Mouse (Mus musculus) right cerebral cortex, adult 18-20 months (tissue): Measurements from ENCODE around the gene Cdc14b.

Source experiments
- DNase-seq: peaks from one replicate; pipeline ENCODE4 v3.0.0; 2022; ENCODE audit warnings: mixed read lengths

Cdc14b gene

GRCm38 (mm10) chr13:64235777-64236176, 39.3 kb downstream of the Cdc14b start:
- DNase-seq: no peak

DNA sequence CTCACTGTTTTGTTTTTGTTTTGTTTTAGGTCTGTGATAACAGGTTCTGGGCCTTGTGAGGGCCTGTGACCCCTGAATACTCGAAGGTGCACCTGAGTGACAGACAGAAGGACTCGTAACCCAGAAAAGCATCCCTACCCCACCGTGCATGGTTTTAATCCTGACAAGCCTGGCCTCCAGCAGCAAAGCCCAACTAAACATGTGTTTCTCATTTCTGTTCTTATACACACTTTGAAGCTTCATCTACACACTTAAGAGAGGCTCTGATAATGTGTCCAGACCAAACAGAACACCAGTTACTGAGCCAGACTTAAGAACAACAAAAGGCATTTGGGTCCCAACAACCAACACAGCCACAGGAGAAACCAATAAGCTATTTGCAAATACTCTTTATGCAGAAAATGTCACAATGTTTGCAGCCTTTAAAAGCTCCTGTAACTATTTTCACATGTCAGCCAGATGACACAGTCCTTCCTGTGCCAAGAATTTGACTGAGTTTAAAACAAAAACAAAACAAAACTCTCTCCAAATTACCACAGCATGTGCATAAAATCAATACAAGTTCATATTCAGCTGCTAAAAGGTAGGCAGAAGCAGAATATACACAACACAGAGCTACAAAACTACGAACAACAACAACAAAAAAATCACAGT, 39.9 kb downstream of the Cdc14b start:
- no peak for DNase-seq

DNA sequence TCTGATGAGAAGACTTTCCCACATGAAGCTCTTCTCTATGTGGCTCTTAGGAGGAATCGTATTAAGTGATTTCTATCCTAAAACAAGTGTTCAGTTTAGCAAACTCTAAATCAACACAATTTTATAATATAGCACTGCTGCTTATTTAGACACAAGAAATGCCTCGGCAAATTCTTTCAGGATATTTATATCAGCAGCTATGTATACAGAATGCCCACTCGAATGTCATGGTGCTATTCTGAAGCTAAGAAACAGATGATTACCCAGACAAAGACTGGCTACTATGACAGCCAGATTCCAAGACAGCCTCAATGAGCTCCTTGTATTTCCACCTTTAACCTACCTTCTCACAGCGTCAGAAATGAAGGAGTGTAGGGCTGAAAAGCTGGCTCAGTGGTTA, 42.0 kb downstream of the Cdc14b start:
- no peak for DNase-seq

GRCm38 (mm10) chr13:64226725-64227124, 48.4 kb downstream of the Cdc14b start:
- DNase-seq: no peak

- DNase-seq: no peak
Observed at GRCm38 (mm10) chr13:64225738-64226137, 49.4 kb downstream of the Cdc14b start.

- DNase-seq: no peak
Observed at GRCm38 (mm10) chr13:64214891-64215290, 60.2 kb downstream of the Cdc14b start.

DNA sequence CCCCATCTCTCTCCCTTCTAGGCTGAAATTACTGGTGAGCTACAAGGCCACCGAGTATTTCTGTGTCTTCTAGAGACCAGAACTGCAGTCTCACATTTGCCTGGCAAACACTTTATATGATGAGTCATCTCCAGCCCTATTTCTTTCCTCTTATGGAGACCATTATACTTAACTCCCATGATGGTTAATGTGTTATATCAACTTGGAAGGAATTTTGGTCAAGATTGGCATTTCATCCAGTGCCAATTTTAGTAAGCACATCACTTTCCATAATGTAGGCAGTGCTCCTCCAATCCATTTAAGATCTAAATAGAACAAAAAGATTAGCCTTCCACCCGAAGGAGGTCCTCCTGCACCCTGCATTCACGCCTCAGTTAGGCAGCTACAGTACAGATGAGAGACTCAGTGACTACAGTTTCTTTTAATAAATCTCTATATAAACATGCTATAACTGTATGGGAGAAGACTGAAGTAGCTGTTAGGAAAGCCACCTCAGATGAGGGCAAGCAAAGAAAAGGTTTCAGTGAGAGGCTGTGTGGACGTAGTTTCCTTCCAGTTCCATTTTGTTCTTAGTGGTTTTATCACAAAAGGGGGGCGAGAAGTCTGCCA, 63.0 kb downstream of the Cdc14b start:
- peak; percentile 7 for DNase-seq

GRCm38 (mm10) chr13:64208146-64208545, 66.9 kb downstream of the Cdc14b start:
- no peak for DNase-seq

DNA sequence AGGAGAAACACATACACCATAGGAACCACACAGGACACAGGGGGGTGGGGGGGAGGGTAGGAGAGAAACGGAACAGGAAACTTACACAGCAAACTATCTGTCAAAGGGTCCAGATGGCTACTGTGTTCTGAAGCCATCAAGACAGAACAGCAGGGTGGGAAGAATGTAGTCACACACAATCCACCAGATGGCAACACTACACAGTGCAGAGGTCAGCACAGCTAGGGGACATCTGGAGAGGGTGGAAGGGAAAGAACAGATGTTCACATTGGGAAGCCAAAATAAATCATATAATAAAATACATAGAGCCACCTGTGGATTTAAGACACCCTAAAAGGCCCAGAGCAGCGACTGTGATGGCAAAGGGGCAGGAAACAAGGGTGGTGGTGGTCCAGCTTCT, 69.9 kb downstream of the Cdc14b start:
- no peak for DNase-seq

- no peak for DNase-seq
Observed at GRCm38 (mm10) chr13:64204726-64205125, 70.4 kb downstream of the Cdc14b start.

GRCm38 (mm10) chr13:64200911-64201310, 74.2 kb downstream of the Cdc14b start:
- DNase-seq: no peak

DNA sequence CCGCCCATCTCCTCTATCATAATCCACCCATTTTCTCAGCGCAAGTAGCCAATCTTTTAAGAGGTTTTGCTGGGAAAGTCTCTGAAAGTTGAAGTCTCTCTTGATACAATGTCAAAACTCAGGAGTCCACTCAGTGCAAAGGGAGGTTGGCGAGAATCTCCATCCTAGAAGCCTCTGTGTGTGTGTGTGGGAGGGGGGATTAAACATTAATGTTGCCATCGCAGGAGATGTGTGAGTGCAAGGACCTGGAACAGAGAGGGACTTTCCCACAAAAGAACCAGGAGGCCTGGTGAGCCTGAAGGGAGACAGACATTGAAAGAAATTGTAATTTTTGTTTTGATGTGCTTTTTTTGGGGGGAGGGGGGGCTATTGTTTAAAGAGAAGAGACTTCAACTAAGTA, 76.8 kb downstream of the Cdc14b start:
- no peak for DNase-seq

- no peak for DNase-seq
Observed at GRCm38 (mm10) chr13:64197899-64198298, 77.2 kb downstream of the Cdc14b start.

DNA sequence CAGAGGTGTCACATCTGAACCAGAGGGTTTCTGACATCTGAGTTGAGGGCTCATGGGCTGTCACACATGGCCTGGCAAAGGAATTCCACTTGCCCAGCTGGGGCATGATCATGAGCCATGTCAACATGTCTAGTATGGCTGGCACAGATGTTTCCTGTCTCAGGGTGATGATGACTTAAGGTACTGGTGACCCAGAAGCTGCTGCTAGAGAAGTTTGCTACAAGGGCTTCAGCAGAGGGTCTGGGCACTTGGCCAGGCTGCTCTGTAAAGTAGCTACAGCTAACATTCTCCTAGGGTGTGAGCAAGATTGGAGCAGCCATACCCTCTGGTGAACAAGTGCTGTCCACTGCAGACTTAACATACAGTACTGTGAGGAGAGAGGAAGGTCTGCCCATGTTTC, 88.0 kb downstream of the Cdc14b start:
- DNase-seq: no peak

GRCm38 (mm10) chr13:64186516-64186915, 88.6 kb downstream of the Cdc14b start:
- no peak for DNase-seq

DNA sequence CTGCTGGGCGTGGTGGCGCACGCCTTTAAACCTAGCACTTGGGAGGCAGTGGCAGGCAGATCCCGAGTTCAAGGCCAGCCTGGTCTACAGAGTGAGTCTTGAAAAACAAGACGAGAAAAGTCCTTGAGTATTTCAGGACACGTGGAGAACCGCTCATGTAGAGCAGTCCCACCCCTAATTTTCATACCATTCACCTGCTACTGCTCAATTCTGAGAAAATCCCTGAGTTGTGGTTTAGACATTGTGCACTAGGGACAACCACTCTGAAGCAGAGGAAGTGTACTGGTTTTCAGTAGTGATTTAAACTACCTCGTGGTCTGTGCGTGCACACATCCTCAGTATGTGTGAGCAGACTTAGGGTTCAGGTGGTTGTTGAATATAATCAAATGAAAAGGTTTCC, 89.5 kb downstream of the Cdc14b start:
- no peak for DNase-seq

- no peak for DNase-seq
Observed at GRCm38 (mm10) chr13:64185176-64185575, 89.9 kb downstream of the Cdc14b start.

DNA sequence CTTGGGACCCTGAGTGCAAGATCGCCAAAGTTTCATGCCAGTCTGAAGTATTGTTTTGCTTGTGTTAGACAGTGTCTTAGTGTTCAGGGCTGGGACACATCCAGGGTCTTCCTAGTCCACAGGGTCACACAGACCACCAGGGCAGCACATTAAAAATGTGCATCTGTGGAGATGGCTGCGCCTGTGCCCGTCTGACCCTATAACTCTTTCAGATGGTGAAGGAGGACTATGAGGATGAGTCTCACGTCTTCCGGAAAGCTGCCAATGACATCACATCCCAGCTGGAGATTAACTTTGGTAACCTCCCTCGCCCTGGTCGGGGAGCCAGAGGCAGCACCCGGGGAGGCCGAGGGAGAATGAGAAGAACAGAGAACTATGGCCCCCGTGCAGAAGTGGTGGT, 90.7 kb downstream of the Cdc14b start:
- DNase-seq: no peak

DNA sequence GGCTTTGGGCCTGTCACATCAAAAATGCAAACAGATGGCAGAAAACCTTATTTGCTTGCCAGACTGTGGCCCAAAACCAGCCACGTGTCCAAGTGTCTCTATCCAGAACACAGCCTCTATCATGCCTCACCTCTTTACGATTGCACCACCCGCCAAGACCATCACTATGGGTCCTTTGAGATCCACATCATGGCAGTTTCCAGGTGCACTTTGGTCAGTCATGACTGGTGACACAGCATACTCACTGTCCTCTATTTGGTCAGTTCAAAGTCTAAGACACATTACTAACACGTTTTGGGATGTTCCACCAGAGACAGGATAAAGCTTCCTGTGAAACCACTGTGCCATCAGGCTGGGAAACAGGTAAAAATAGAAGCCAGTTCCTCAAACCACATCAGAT, 91.5 kb downstream of the Cdc14b start:
- DNase-seq: no peak

DNA sequence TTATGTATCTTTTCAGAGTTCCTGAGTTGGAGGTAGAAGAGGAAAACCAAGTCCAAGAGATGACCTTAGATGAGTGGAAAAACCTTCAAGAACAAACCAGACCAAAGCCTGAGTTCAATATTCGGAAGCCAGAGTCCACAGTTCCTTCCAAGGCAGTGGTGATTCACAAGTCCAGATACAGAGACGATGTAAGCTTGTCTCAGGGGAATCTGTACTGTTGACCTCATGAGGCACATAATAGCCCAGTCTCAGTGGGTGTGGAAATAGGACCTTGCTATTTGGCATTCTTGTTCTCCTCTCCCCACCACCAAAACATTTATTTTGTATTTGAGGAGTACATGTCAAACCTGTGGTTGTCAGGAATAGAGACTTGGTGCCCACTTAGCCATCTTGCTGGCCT, 93.0 kb downstream of the Cdc14b start:
- DNase-seq: no peak

- DNase-seq: peak; percentile 46
Observed at GRCm38 (mm10) chr13:64180888-64181287, 94.2 kb downstream of the Cdc14b start.

GRCm38 (mm10) chr13:64180300-64180699, 94.8 kb downstream of the Cdc14b start:
- no peak for DNase-seq

- DNase-seq: no peak
Observed at GRCm38 (mm10) chr13:64178746-64179652, 96.1 kb downstream of the Cdc14b start.

GRCm38 (mm10) chr13:64178000-64178399, 97.1 kb downstream of the Cdc14b start:
- DNase-seq: no peak
